Mouse (Mus musculus) CD4-positive, CD25-positive, alpha-beta regulatory T cell (primary cell): ENCODE measurements around the gene Tln1. TPM values are rescaled to one million over a fixed set of nuclear protein-coding genes. Genes with fewer than 3 reads are reported as not detected.

Experiments
- polyA plus RNA-seq: library from polyadenylated mRNA; unstranded; fragments of 100-300 nt; shearing (Covaris generic); gene quantifications from one replicate; pipeline ENCODE4 v1.2.1, GENCODE M21; 2017

Gene Tln1
- 266 TPM for polyA plus RNA-seq

GRCm38 (mm10) chr4:43561997-43562768, at the start of gene Tln1, which contains the start of gene Creb3:
TSS of gene Tln1 (minus strand) at chr4:43562691.
TSS of gene Creb3 (plus strand) at chr4:43562332.

GRCm38 (mm10) chr4:43584444-43585416, 22.2 kb upstream of the Tln1 start, which contains the start of gene Msmp:
TSS of gene Msmp (minus strand) at chr4:43584494.

GRCm38 (mm10) chr4:43578376-43579204, 16.1 kb upstream of the Tln1 start, which contains the start of the genes Rgp1 and Gba2:
TSS of gene Rgp1 (plus strand) at chr4:43578715.
TSS of gene Gba2 (minus strand) at chr4:43578873.

GRCm38 (mm10) chr4:43506536-43507185, 55.8 kb downstream of the Tln1 start, which contains the start of gene Car9:
TSS of gene Car9 (plus strand) at chr4:43506966.

GRCm38 (mm10) chr4:43499407-43500333, 62.8 kb downstream of the Tln1 start, which contains the start of gene Arhgef39:
TSS of gene Arhgef39 (minus strand) at chr4:43499695.

GRCm38 (mm10) chr4:43492821-43493185, 69.7 kb downstream of the Tln1 start, which contains the start of gene Ccdc107:
TSS of gene Ccdc107 (plus strand) at chr4:43492900.

GRCm38 (mm10) chr4:43483535-43484091, 78.9 kb downstream of the Tln1 start, which contains the start of gene Sit1:
TSS of gene Sit1 (minus strand) at chr4:43483734.

Other genes with a start within 250 kb of the Tln1 start
- 0.08 TPM for gene Rusc2, start 180.7 kb downstream of the Tln1 start, polyA plus RNA-seq
- not detected for gene Fam166b, start 133.6 kb downstream of the Tln1 start, polyA plus RNA-seq
- gene Tesk1, start 120.8 kb downstream of the Tln1 start, polyA plus RNA-seq: 68.3 TPM
- 60.0 TPM for gene Cd72, start 108.1 kb downstream of the Tln1 start, polyA plus RNA-seq
- 155 TPM for gene Sit1, start 79.0 kb downstream of the Tln1 start, polyA plus RNA-seq
- 90.4 TPM for gene Ccdc107, start 69.8 kb downstream of the Tln1 start, polyA plus RNA-seq
- 5.7 TPM for gene Arhgef39, start 63.0 kb downstream of the Tln1 start, polyA plus RNA-seq
- gene Car9, start 55.7 kb downstream of the Tln1 start, polyA plus RNA-seq: 1.1 TPM
- gene Tpm2, start 38.9 kb downstream of the Tln1 start, polyA plus RNA-seq: not detected
- gene Creb3, start 359 bp downstream of the Tln1 start, polyA plus RNA-seq: 82.0 TPM
- gene Rgp1, start 16.0 kb upstream of the Tln1 start, polyA plus RNA-seq: 18.0 TPM
- 51.7 TPM for gene Gba2, start 16.2 kb upstream of the Tln1 start, polyA plus RNA-seq
- 4.2 TPM for gene Msmp, start 21.8 kb upstream of the Tln1 start, polyA plus RNA-seq
- not detected for gene Npr2, start 69.2 kb upstream of the Tln1 start, polyA plus RNA-seq
- gene Spag8, start 90.9 kb upstream of the Tln1 start, polyA plus RNA-seq: 0.39 TPM
- gene Hint2, start 93.8 kb upstream of the Tln1 start, polyA plus RNA-seq: 73.0 TPM
- gene Tmem8b, start 106.3 kb upstream of the Tln1 start, polyA plus RNA-seq: 2.1 TPM
- gene Fam221b, start 106.5 kb upstream of the Tln1 start, polyA plus RNA-seq: 1.2 TPM
- not detected for gene Olfr70, start 138.1 kb upstream of the Tln1 start, polyA plus RNA-seq
- gene Olfr71, start 147.6 kb upstream of the Tln1 start, polyA plus RNA-seq: not detected
- gene Hrct1, start 164.5 kb upstream of the Tln1 start, polyA plus RNA-seq: not detected
- 0.11 TPM for gene Spaar, start 167.3 kb upstream of the Tln1 start, polyA plus RNA-seq
- not detected for gene Olfr159, start 208.3 kb upstream of the Tln1 start, polyA plus RNA-seq